Mouse (Mus musculus): ENCODE measurements around the gene Rpl4.
A peak's percentile ranks its signal among the peaks of the same experiment; 100 is the strongest.
"Not testable (repeated sequence)": the region's sequence is repeated elsewhere in the genome, so short reads cannot be mapped to it uniquely, and the experiment has no call there.

Rpl4 gene

DNA sequence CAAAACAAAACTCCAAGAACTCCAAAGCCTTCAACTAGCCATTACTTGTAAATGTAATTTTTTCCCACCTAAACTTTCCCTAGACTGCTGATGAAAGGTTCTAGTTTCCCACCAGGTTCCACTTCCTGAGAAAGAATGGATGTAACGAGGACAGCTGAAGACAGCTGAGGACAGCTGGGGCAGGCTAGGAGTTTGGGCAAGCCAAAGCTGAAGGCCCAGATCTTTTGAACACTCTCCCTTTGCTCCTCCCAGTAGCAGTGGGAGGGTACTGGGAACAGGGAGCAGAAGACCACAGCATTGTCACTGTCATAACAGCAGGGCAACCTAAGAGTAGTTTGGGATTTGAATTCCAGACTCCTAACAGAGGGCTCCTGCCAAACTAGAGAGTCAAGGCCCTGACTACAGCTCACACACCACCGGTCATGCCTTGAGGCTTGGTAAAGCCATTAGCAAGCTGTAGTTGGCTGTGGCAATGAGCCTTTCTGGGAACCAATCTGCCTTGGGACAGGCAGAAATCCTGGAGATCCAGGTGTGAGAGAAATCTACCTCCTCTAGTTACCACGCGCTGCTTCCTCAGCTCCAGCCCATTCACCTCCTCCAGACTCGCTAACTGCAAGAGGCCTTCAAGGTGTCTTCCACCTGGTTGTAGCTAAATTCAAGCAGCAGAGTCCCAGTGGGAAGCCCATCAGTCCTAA, 25.0 kb downstream of the Rpl4 start:
- DNase-seq (ENCODE audit: low spot score): no peak

DNA sequence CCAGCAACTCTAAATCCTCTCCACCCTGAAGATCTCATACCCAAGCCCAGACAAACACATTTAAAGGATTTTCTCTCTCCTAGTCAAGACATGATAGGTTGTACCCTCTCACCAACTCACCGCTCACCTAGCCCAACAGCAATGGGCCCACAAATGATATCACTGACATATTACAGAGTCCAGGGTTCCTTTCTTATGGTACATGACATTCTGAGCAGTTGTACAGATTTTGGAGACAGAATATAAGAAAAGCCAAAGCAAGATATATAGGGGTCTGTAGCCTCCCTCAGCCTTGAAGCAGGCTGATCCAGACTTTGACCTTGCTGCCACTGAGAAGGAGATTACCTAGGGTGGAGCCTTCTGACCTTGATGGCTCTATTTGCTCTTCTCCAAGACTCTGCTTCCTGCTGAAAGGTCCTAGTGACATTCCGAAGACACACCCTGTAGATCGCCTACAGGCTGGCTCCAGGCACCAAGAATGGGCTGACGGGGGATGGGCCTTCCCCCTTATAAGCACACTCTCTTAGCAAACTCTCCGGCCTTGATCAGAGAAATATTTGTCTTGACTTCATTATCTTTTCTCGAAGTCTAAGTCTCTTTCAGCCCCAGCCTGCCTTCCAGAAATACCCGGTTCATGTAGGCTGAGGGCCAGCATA, 25.7 kb downstream of the Rpl4 start:
- not testable (repeated sequence) for DNase-seq (ENCODE audit: low spot score)

DNA sequence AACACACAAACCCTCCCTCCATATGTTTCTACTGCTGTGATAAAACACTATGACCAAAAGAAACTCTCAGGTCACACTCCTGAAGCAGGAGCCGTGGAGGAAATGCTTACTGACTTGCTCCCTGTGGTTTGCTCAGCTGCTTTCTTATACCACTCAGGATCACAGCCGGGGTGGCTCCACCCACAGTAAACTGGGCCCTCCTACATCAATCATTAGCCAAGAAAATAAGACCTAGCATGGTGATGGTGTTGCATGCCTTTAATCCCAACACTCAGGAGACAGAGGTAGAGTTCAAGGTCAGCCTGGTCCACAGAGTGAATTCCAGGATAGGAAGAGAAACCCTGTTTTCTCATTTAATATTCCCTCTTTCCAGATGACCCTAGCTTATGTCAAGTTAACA, 26.7 kb downstream of the Rpl4 start:
- DNase-seq (ENCODE audit: low spot score): no peak

DNA sequence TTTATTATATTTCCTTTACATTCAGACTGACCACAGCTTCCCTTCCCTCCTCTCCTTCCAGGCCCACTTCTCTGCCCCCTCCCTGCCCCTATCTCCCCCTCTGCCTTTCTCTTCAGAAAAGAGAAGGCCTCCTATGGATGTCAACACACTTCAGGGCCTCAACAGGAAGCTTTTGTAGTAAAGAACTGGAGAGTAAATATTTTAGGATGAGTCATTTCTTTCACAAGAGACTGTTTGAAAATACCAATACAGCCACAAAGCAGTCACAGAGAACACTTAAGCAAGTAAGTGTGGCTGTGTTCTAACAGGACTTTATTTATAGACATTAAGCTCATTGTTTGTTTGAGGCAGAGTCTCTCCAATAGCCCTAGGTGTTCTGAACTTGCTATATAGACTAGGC, 29.2 kb downstream of the Rpl4 start:
- no peak for DNase-seq (ENCODE audit: low spot score)

DNA sequence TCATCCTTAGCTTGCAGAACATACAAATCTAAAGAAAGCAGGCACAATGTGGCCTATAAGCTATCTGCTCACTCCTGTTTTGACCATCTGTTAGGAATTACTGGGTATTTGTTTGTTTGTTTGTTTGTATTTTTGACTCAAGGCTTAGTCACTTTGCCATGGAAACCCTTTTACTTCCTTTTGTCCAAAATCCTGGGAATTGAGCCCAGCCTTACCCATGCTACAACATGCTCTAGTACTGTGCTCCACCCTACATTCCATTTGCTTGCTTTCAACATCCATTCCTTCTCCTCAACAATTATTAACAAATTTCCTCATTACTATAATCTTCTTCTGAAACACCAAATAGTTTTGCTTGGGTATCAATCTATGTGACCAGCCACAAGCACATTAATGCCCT, 29.7 kb downstream of the Rpl4 start:
- DNase-seq (ENCODE audit: low spot score): no peak

DNA sequence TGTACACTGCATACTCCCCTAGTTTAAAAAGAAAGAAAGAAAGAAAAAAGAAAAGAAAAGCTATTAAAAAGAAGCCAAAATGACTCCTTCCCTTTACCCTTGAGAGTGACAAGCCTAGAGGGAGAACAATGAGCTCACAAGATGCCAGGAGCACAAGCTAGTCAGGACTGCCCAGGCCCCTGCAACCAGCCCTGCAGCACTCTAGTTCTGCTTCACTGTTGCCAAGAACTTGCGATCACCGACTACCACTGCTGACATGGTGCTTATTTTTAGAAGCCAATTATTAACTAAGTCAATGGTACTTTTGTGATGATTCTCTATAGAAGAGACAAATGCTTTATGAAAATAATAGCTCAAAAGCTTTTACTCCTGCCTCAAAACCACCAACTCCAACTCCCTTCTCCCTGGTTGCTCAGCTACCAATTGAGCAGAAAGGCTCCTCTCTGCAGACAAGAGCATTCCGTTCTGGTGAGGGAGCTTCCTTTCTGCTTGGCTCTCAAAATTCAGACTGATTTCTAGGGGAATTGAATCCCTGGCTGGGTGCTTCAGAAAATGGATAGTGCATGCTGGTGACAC, 34.4 kb downstream of the Rpl4 start:
- DNase-seq (ENCODE audit: low spot score): peak; percentile 26

DNA sequence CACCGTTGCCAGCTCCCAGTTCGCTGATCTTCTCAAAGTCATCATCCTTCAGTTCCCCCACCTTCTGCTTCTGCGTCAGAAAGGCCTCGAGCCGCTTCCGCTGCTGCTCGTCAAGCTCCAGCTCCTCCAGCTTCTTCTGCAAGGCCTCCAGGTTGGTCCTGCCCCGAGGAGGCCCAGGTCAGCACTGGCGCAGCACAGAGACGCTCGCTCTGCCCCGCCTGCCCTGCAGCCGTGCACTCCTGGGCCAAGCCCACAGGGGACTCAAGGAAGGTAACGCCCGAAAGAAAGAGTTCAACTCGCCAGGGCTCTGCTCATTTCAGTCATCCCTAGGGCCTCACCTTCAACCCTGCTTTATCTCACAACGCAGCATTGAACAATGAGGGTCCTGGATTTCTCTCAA, 41.3 kb downstream of the Rpl4 start:
- DNase-seq (ENCODE audit: low spot score): no peak

DNA sequence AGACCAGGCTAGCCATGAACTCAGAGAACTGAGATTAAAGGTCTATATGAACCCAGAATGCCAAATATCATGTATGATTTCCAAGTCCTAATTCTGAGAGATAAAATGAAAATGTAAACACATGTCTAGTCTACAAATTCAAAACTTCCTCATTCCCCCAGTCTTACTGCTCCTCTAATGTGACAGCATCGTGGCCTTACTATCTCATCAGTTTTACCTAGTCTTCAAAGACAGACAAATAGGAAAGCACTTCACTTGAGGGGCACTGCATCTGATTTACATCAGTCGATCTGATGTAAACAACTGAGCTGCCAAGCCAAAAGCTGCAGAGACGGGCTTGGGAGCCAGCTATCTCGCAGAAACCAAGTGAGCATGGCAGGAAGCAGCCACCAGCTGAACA, 42.9 kb downstream of the Rpl4 start:
- DNase-seq (ENCODE audit: low spot score): no peak

DNA sequence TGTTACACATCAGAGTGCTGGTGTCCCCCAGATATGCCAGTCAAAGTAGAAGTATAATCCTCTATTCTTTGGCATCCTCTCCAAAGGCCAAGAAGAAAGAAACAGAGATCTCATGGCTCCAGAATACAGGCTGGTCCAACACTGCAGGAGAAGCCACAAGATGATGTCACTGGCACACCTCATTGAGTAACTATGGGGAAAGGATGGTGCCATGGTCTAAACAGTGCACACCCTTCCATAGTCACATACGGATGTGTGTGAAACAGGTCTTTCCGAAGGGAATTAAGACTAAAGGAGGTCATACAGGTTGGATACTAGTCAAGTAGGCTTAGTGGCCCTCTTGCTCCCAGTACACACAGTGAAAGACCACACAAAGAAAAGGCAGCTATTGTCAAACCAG, 43.5 kb downstream of the Rpl4 start:
- no peak for DNase-seq (ENCODE audit: low spot score)

DNA sequence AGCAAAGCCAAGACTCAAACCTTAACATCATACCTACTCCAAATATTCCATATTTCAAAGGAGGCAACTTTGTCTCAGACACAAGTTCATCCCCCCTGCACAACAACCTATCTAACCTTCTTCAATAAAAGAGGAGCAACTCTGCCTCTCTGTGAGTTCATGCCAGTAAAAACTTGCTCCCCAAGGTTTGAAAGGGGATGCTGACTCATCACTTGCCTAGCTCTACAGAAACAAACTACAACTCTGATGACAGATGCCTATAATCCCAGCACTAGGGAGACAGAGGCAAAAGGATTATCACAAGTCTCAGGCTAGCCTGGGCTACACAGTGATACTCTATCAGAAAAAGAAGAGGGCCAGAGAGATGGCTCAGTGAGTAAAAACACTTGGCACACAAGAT, 44.7 kb downstream of the Rpl4 start:
- no peak for DNase-seq (ENCODE audit: low spot score)

DNA sequence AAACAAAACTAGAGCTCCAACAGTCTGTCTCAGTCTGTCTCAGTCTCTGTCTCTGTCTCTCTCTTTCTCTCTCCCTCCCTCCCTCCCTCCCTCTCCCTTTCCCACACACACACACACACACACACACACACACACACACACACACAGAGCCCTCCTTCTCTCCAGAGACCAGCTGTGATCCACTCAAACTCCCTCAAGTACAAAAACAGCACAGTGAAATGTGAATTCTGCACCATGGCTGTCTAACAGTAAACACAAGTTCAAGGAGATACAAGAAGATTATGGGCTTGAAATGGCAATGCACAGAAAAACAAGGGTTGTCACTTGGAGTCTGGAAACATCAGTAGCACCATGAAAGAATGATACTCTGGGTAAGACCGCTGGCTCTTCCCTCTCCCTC, 46.1 kb downstream of the Rpl4 start:
- DNase-seq (ENCODE audit: low spot score): no peak

DNA sequence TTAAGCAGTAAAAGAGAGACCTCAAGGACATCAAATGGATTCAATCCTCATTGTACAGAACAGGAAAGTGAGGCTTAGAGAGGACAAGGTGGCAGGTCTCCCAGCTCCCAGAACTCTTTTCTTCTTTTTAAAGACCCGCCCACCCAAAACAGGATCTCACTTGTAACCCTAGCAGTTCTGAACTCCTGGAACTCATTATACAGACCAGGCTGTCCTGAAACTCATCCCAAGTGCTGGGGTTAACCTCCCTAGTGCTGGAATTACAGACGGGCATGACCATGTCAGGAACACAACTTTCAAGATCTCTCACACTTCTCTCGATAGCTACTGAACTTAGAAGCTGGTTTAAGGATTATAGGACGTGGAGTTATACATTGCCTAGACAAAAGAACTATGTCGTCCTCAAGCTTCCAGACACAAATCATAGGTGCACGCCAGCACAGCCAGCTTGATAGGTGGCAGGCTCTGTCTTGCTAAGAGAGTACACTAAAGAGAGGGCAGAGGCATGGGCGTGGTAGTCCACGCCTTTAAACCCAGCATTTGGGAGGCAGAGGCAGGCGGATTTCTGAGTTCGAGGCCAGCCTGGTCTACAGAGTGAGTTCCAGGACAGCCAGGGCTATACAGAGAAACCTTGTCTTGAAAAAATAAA, 46.7 kb downstream of the Rpl4 start:
- DNase-seq (ENCODE audit: low spot score): no peak

DNA sequence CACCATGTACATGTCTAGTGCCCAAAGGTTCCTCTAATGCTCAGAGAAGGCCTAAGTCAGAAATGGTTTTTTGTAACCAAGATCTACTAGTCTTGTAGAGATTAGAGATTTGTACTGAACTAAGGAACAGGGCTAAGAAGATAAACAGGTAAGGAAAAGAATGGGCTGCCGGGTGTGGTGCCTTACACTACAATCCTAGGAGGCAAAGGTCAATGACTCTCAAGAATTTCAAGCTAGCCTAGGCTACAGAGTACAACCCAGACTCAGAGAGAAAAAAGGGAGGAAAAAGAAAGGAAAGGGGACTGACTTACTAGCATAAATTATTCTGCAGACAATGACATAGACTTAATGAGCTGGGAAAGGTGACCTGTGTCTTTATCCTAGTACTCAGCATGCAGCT, 47.4 kb downstream of the Rpl4 start:
- no peak for DNase-seq (ENCODE audit: low spot score)

DNA sequence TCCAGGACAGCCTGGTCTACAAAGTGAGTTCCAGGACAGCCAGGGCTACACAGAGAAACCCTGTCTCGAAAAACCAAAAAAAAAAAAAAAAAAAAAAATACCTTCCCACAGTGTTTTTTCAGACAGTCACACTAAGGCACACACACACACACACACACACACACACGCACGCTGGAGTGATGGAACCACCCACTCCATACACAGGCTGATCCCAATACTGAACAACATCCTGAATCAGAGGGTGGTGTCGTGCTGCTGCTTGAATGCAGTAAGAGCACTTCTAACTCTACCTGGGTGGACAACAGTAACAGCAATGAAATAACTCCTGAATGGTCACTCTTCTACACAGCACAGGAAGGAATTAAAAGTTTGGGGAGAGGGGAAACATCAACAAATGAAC, 48.3 kb downstream of the Rpl4 start:
- no peak for DNase-seq (ENCODE audit: low spot score)

DNA sequence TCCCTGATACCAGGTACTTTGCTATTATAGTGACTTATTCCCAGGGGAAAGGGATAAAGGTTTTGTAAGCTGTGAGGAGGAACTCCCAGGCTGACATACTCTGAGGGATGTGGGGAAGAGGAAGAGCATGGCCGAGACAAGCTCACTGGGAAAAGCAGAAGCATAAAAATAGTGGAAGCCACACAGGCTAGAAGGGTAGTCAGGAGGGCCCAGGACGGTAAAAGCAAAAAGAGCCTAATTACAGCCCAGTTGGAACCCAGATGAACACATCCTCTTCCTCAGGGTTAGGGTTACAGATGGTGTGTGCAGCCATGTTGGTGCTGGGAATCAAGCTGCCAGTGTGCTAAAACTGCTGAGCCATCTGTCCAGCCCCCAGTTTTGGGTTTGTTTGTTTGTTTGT, 48.9 kb downstream of the Rpl4 start:
- no peak for DNase-seq (ENCODE audit: low spot score)

DNA sequence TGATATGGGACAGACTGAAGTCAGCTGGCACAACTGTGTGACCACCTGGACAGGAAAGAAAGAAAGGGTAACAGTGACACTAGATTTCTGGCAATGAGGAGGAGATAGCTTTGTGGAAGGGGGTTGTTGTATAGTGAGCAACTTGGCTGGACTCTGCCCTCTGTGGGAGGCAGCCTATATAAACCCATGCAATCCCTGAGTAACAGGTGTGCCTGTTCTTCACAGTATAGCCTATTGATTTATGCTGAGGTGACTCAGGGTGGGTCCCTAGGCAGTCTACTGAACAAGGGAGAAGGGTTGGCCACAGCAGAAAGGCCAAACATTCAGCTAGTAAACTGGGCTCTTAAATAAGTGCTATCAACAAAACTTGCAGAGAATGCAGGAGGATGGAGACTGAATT, 52.6 kb downstream of the Rpl4 start:
- no peak for DNase-seq (ENCODE audit: low spot score)

DNA sequence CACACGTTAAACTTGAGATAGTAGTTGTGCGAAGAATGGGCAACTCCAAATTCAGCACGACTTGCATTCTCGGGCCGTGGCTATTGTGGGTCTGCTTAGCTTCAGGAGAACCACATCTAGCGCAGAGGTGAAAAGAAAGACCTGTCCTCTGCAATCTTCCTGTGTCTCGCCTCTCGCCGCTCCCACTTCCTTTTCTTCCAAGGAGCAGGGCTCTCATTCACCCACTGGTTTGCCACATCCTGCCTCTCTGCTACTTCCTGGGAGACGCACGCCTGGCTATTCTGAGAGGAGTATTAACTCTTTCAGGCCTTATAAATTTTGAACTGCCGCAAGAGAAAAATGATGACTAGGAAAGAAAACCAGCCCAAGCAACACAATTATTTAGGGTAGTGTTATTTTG, 54.6 kb downstream of the Rpl4 start:
- DNase-seq (ENCODE audit: low spot score): no peak

All from layer of hippocampus, adult 9-10 months (tissue).